Mouse (Mus musculus) ES-E14 (cell line): ENCODE measurements around the gene Ccdc153.

Source experiments
- HCFC1 ChIP-seq: IDR thresholded peaks from 2 replicates; pipeline ENCODE4 v1.6.1; 2012; ENCODE audit warnings: low read length, inconsistent platforms, borderline replicate concordance; ENCODE audit not compliant: insufficient read depth
- MAFK ChIP-seq: IDR thresholded peaks from 2 replicates; pipeline ENCODE4 v1.6.1; 2014; ENCODE audit warnings: mild to moderate bottlenecking, low read depth, low read length, inconsistent platforms; ENCODE audit not compliant: insufficient read depth
- ZC3H11A ChIP-seq: IDR thresholded peaks from 2 replicates; pipeline ENCODE4 v1.6.1; 2012; ENCODE audit warnings: low read depth, mild to moderate bottlenecking, inconsistent platforms, low read length, borderline replicate concordance
- ZNF384 ChIP-seq: IDR thresholded peaks from 2 replicates; pipeline ENCODE4 v1.6.1; 2012; ENCODE audit warnings: low read depth, low read length, inconsistent platforms

GRCm38 (mm10) chr9:44249181-44250146, 9.0 kb downstream of the Ccdc153 start:
- no peak for TF ChIP-seq HCFC1
- no peak for TF ChIP-seq MAFK
- TF ChIP-seq ZC3H11A = no peak
- TF ChIP-seq ZNF384 = no peak
